Mouse (Mus musculus): ENCODE results near the gene Doc2g.

The Doc2g gene

GRCm38 (mm10) chr19:3991562-3991961 lies 11.6 kb upstream of the Doc2g start:
- no peak for DNase-seq (ENCODE audit: low spot score in 2 of 2)

GRCm38 (mm10) chr19:3991966-3992365 lies 11.1 kb upstream of the Doc2g start:
- no peak for DNase-seq (ENCODE audit: low spot score in 2 of 2)

- no peak for DNase-seq (ENCODE audit: low spot score in 2 of 2)
Measured at GRCm38 (mm10) chr19:3992416-3992815, 10.7 kb upstream of the Doc2g start, which contains the start of gene Tbx10. Gene Tbx10, plus strand, starts transcription at chr19:3992752.

GRCm38 (mm10) chr19:3994932-3995331 lies 8.2 kb upstream of the Doc2g start:
- no peak for DNase-seq (ENCODE audit: low spot score in 2 of 2)

GRCm38 (mm10) chr19:3995505-3995904 lies 7.6 kb upstream of the Doc2g start:
- no peak for DNase-seq (ENCODE audit: low spot score in 2 of 2)

- DNase-seq (ENCODE audit: low spot score in 2 of 2), result no peak
Measured at GRCm38 (mm10) chr19:3996106-3996505, 7.0 kb upstream of the Doc2g start.

GRCm38 (mm10) chr19:3996747-3997146 lies 6.4 kb upstream of the Doc2g start:
- no peak for DNase-seq (ENCODE audit: low spot score in 2 of 2)

- DNase-seq (ENCODE audit: low spot score in 2 of 2), result no peak
Measured at GRCm38 (mm10) chr19:3997231-3997630, 5.9 kb upstream of the Doc2g start.

- DNase-seq (ENCODE audit: low spot score in 2 of 2), result no peak
Measured at GRCm38 (mm10) chr19:3998335-3998734, 4.8 kb upstream of the Doc2g start.

- DNase-seq (ENCODE audit: low spot score in 2 of 2), result no peak
Measured at GRCm38 (mm10) chr19:3999121-3999730, 3.9 kb upstream of the Doc2g start.

- peak; percentile 97 to 99 for DNase-seq (ENCODE audit: low spot score in 2 of 2)
Measured at GRCm38 (mm10) chr19:4000119-4000900, 2.8 kb upstream of the Doc2g start, which contains the start of the genes Nudt8 and Gm49405. Gene Nudt8, plus strand, starts transcription at chr19:4000580. Gene Gm49405, plus strand, starts transcription at chr19:4000626.

- no peak for DNase-seq (ENCODE audit: low spot score in 2 of 2)
Measured at GRCm38 (mm10) chr19:4000949-4001525, 2.1 kb upstream of the Doc2g start.

GRCm38 (mm10) chr19:4001752-4002151 lies 1.4 kb upstream of the Doc2g start:
- no peak for DNase-seq (ENCODE audit: low spot score in 2 of 2)

GRCm38 (mm10) chr19:4003641-4004040 lies 528 bp downstream of the Doc2g start:
- no peak for DNase-seq (ENCODE audit: low spot score in 2 of 2)

GRCm38 (mm10) chr19:4004331-4004730 lies 1.2 kb downstream of the Doc2g start:
- DNase-seq (ENCODE audit: low spot score in 2 of 2), result peak in 1 of 2 experiments; percentile 6

GRCm38 (mm10) chr19:4005091-4005490 lies 2.0 kb downstream of the Doc2g start:
- DNase-seq (ENCODE audit: low spot score in 2 of 2), result no peak

GRCm38 (mm10) chr19:4005971-4006370 lies 2.9 kb downstream of the Doc2g start:
- no peak for DNase-seq (ENCODE audit: low spot score in 2 of 2)

GRCm38 (mm10) chr19:4011086-4011485 lies 8.0 kb downstream of the Doc2g start:
- no peak for DNase-seq (ENCODE audit: low spot score in 2 of 2)

- peak; percentile 98 for DNase-seq (ENCODE audit: low spot score in 2 of 2)
Measured at GRCm38 (mm10) chr19:4012432-4013022, 9.4 kb downstream of the Doc2g start, which contains the start of gene Ndufv1. Gene Ndufv1, minus strand, starts transcription at chr19:4012806.

GRCm38 (mm10) chr19:4013066-4013465 lies 10.0 kb downstream of the Doc2g start:
- DNase-seq (ENCODE audit: low spot score in 2 of 2), result no peak

- DNase-seq (ENCODE audit: low spot score in 2 of 2), result no peak
Measured at GRCm38 (mm10) chr19:4014802-4015201, 11.7 kb downstream of the Doc2g start.

GRCm38 (mm10) chr19:4015635-4016034 lies 12.5 kb downstream of the Doc2g start:
- no peak for DNase-seq (ENCODE audit: low spot score in 2 of 2)
